Mouse (Mus musculus): ENCODE measurements around the gene Acap1. TPM values are rescaled to one million over a fixed set of nuclear protein-coding genes. Genes with fewer than 3 reads are reported as not detected.

Gene Acap1
- polyA plus RNA-seq, 1 experiment from 2014 or later: 0.33 TPM

- Histone ChIP-seq H3K27me3 (ENCODE audit: insufficient read depth, low read length) (no peaks in the 10 kb centered on the region), H3K4me2 (ENCODE audit: low read length) (peak within 1 kb of the TSS; percentile 52), H3K9ac (ENCODE audit: low read depth, low read length) (peak within 1 kb of the TSS; percentile 55), H3K4me1 (replicated peaks; ENCODE audit: insufficient read depth, low read length) (no peaks in the 10 kb centered on the region), H3K9me3 (replicated peaks; ENCODE audit: low read length) (no peaks in the 10 kb centered on the region), H3K27ac (peak within 1 kb of the TSS; percentile 58; the same call in 1 of the 2 replicates), H3K36me3 (ENCODE audit: insufficient read depth, low read length) (no peaks in the 10 kb centered on the region), H3K4me3 (replicated peaks; ENCODE audit: low read depth, low read length) (peak within 1 kb of the TSS; percentile 25; the same call in 1 of the 2 replicates)
- 19% methylated on average over 30 of the region's 30 CpGs for WGBS
- TF ChIP-seq CTCF (IDR thresholded peaks at IDR 0.05; ENCODE audit: low read depth): no peak
- ATAC-seq (replicated peaks; ENCODE audit: low FRiP score, low read depth): peak; percentile 73
- peak; percentile 50 for DNase-seq (ENCODE audit: low spot score)
These were observed 37.0 kb downstream of the Acap1 start, which contains the start of gene Tnk1 for GRCm38 (mm10) chr11:69858113-69858998. Tnk1 (minus strand) TSS chr11:69858730.

GRCm38 (mm10) chr11:69855347-69855746 lies 40.0 kb downstream of the Acap1 start:
- peak; percentile 64 for TF ChIP-seq CTCF (IDR thresholded peaks at IDR 0.05; ENCODE audit: low read depth)
- Histone ChIP-seq H3K27me3 (ENCODE audit: insufficient read depth, low read length) (no peaks in the 10 kb centered on the region), H3K27ac (no peak overlapping the region), H3K36me3 (ENCODE audit: insufficient read depth, low read length) (peaks cover 19% of the 10 kb centered on the region), H3K9me3 (replicated peaks; ENCODE audit: low read length) (no peaks in the 10 kb centered on the region), H3K4me2 (ENCODE audit: low read length) (peak overlapping the region; percentile 1; the same call in 1 of the 2 replicates), H3K9ac (ENCODE audit: low read depth, low read length) (no peak overlapping the region), H3K4me1 (replicated peaks; ENCODE audit: insufficient read depth, low read length) (no peaks in the 10 kb centered on the region), H3K4me3 (replicated peaks; ENCODE audit: low read depth, low read length) (no peak overlapping the region)
- WGBS: 24% methylated on average over 16 of the region's 16 CpGs
- DNase-seq (ENCODE audit: low spot score) (peak; percentile 63), ATAC-seq (replicated peaks; ENCODE audit: low FRiP score, low read depth) (peak; percentile 60; the same call in 1 of the 2 replicates)

- no peak for TF ChIP-seq CTCF (IDR thresholded peaks at IDR 0.05; ENCODE audit: low read depth)
- 76% methylated on average over 10 of the region's 10 CpGs for WGBS
- no peaks in the 10 kb centered on the region for H3K9me3 ChIP-seq (replicated peaks; ENCODE audit: low read length)
- DNase-seq (ENCODE audit: low spot score) (no peak), ATAC-seq (replicated peaks; ENCODE audit: low FRiP score, low read depth) (no peak)
- no peak overlapping the region for H3K4me3 ChIP-seq (replicated peaks; ENCODE audit: low read depth, low read length)
- no peaks in the 10 kb centered on the region for H3K4me1 ChIP-seq (replicated peaks; ENCODE audit: insufficient read depth, low read length)
- H3K36me3 ChIP-seq (ENCODE audit: insufficient read depth, low read length): peaks cover 21% of the 10 kb centered on the region
- H3K27ac ChIP-seq: no peak overlapping the region
- no peak overlapping the region for H3K4me2 ChIP-seq (ENCODE audit: low read length)
- no peak overlapping the region for H3K9ac ChIP-seq (ENCODE audit: low read depth, low read length)
- no peaks in the 10 kb centered on the region for H3K27me3 ChIP-seq (ENCODE audit: insufficient read depth, low read length)
These were observed 40.7 kb downstream of the Acap1 start for GRCm38 (mm10) chr11:69854680-69855079.

- Histone ChIP-seq H3K36me3 (ENCODE audit: insufficient read depth, low read length) (peaks cover 27% of the 10 kb centered on the region), H3K27me3 (ENCODE audit: insufficient read depth, low read length) (no peaks in the 10 kb centered on the region), H3K4me1 (replicated peaks; ENCODE audit: insufficient read depth, low read length) (no peaks in the 10 kb centered on the region), H3K9ac (ENCODE audit: low read depth, low read length) (no peak overlapping the region), H3K9me3 (replicated peaks; ENCODE audit: low read length) (no peaks in the 10 kb centered on the region), H3K4me3 (replicated peaks; ENCODE audit: low read depth, low read length) (no peak overlapping the region), H3K27ac (no peak overlapping the region), H3K4me2 (ENCODE audit: low read length) (no peak overlapping the region)
- ATAC-seq (replicated peaks; ENCODE audit: low FRiP score, low read depth) (no peak), DNase-seq (ENCODE audit: low spot score) (no peak)
- no peak for TF ChIP-seq CTCF (IDR thresholded peaks at IDR 0.05; ENCODE audit: low read depth)
- WGBS: 61% methylated on average over 7 of the region's 7 CpGs
These were observed 41.3 kb downstream of the Acap1 start for GRCm38 (mm10) chr11:69853994-69854393.

- H3K36me3 ChIP-seq (ENCODE audit: insufficient read depth, low read length): peaks cover 30% of the 10 kb centered on the region
These were observed 44.6 kb downstream of the Acap1 start for GRCm38 (mm10) chr11:69850754-69851153.

GRCm38 (mm10) chr11:69849884-69850283 lies 45.5 kb downstream of the Acap1 start:
- H3K4me1 ChIP-seq (replicated peaks; ENCODE audit: insufficient read depth, low read length): peaks cover 9% of the 10 kb centered on the region; the same call in 1 of the 2 replicates
- 95% methylated on average over 15 of the region's 15 CpGs for WGBS
- no peaks in the 10 kb centered on the region for H3K27me3 ChIP-seq (ENCODE audit: insufficient read depth, low read length)
- TF ChIP-seq CTCF (IDR thresholded peaks at IDR 0.05; ENCODE audit: low read depth): no peak
- no peak for DNase-seq (ENCODE audit: low spot score)
- H3K9me3 ChIP-seq (replicated peaks; ENCODE audit: low read length): no peaks in the 10 kb centered on the region
- no peak overlapping the region for H3K4me3 ChIP-seq (replicated peaks; ENCODE audit: low read depth, low read length)
- H3K27ac ChIP-seq: no peak overlapping the region
- no peak overlapping the region for H3K4me2 ChIP-seq (ENCODE audit: low read length)
- peaks cover 30% of the 10 kb centered on the region for H3K36me3 ChIP-seq (ENCODE audit: insufficient read depth, low read length)
- H3K9ac ChIP-seq (ENCODE audit: low read depth, low read length): no peak overlapping the region
- no peak for ATAC-seq (replicated peaks; ENCODE audit: low FRiP score, low read depth)

More at GRCm38 (mm10) chr11:69850754-69851153, 44.6 kb downstream of the Acap1 start:
- Histone ChIP-seq H3K4me1 (replicated peaks; ENCODE audit: insufficient read depth, low read length) (peaks cover 4% of the 10 kb centered on the region; the same call in 1 of the 2 replicates), H3K9ac (ENCODE audit: low read depth, low read length) (no peak overlapping the region), H3K9me3 (replicated peaks; ENCODE audit: low read length) (no peaks in the 10 kb centered on the region), H3K27me3 (ENCODE audit: insufficient read depth, low read length) (no peaks in the 10 kb centered on the region), H3K4me3 (replicated peaks; ENCODE audit: low read depth, low read length) (no peak overlapping the region), H3K4me2 (ENCODE audit: low read length) (no peak overlapping the region), H3K27ac (no peak overlapping the region)
- TF ChIP-seq CTCF (IDR thresholded peaks at IDR 0.05; ENCODE audit: low read depth): no peak
- WGBS: 67% methylated on average over 8 of the region's 8 CpGs
- DNase-seq (ENCODE audit: low spot score) (no peak), ATAC-seq (replicated peaks; ENCODE audit: low FRiP score, low read depth) (no peak)
